Mouse (Mus musculus): ENCODE data around the gene Stip1.
A peak's percentile ranks its signal among the peaks of the same experiment; 100 is the strongest.
"Not testable (repeated sequence)": the region's sequence is repeated elsewhere in the genome, so short reads cannot be mapped to it uniquely, and the experiment has no call there.

Gene Stip1

GRCm38 (mm10) chr19:7062916-7063315, 23.1 kb upstream of the Stip1 start:
- no peak for DNase-seq

DNA sequence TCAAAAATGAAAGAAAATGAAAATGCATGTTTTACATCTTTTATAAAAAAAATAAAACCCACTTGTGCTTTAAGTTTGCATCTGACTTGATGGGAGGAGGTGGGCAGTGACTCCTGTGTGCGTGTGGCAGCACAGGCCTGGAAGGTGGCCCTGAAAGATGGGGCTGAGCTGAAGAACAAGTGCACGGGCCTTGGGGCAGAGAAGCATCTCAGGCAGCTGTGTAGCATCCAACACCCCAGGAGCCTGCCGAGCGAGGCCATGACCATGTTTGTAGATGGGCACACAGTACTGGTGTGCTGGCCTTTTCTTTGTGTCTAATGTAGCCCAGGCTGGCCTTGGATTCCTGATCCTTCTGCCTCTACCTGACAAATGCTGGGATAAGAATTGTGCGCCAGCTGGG, 22.3 kb upstream of the Stip1 start:
- DNase-seq, result no peak

DNA sequence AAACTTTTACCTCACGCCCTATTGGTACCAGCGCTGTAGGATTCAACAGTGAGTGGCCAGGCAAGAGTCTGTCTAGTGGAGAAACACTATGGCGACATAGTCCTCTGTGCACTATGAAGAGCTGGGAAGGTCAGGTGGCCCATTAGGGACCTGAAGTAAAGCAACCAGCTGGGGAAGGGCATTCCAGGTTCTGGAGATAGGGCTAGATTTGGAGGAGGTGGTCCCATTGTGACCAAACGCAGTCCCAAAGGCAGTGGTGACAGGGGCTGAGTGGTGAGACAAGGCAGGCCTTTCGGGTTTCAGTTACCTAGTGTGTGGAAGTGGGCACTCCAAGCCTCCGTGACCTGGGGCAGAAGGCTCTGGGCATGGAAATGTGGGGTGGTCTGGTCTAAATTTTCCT, 18.8 kb upstream of the Stip1 start:
- DNase-seq, result no peak

- DNase-seq, result peak; percentile 52
Measured at GRCm38 (mm10) chr19:7057722-7058207, 18.0 kb upstream of the Stip1 start.

DNA sequence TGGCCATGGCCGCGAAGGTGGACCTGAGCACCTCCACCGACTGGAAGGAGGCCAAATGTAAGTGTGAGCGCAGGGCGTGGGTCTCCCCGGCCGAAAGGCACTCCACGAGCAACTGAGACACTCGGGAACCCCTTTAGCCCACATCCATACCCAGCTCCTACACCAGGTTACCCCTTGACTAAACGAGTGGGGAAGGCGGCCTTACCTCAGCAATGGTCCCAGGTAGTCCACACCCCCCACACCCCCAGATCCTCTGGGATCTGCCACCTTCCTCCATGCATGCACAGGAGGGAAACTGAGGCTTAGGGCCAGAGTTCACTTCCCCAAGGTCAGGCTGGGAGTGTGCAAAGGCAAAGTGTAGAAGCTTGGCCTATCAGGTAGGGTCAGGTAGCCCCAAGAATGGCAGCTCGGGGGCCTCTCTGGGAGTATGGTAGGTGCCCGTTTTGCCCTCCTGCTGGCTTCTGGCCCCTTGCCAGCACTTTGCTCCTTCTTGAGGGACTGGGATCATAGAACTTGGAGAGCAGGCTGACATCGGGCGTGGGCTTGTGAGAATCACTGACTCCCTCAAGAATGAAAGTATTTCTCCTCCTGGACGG, 17.5 kb upstream of the Stip1 start:
- DNase-seq, result peak; percentile 53

- peak; percentile 85 for DNase-seq
Measured at GRCm38 (mm10) chr19:7056248-7057087, 16.7 kb upstream of the Stip1 start, which contains the start of gene Macrod1. Gene Macrod1 (plus strand): TSS chr19:7056810.

GRCm38 (mm10) chr19:7055173-7055572, 15.4 kb upstream of the Stip1 start:
- no peak for DNase-seq

GRCm38 (mm10) chr19:7054772-7055171, 15.0 kb upstream of the Stip1 start:
- no peak for DNase-seq

DNA sequence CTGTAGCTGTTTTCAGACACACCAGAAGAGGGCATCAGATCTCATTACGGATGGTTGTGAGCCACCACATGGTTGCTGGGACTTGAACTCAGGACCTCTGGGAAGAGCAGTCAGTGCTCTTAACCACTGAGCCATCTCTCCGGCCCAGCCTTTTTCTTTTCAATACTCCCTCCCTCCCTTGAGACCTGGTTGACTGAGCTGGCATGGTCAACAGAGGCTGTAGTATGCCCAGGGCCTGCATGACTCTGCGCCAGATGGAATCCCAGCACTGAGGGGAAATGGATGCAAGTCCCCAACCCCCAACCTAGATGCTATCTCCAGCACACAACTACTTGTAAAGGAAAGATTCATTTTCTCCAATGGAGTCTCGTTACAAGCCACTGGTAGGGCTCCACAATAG, 13.6 kb upstream of the Stip1 start:
- not testable (repeated sequence) for DNase-seq

- DNase-seq, result no peak
Measured at GRCm38 (mm10) chr19:7044706-7045105, 4.9 kb upstream of the Stip1 start.

GRCm38 (mm10) chr19:7044279-7044678, 4.5 kb upstream of the Stip1 start:
- DNase-seq, result no peak

DNA sequence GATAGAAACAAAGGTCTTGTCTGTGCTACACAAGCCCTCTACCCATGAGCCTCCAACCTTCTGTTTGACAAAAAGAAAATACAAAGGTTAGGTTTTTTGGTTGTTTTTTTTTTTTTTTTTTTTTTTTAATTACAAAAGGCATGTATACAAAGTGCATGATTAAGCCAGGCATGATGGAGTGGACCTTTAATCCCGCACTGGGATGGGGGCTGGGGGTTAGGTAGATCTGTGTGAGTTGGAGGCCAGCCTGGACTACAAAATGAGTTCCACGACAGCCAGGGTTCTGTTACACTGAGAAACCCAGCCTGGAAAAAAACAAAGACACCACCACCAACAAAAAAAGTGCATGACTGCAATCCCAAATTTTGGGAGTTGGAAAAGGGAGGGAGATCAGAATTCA, 1.4 kb upstream of the Stip1 start:
- no peak for DNase-seq

GRCm38 (mm10) chr19:7040637-7041130, 917 bp upstream of the Stip1 start:
- no peak for DNase-seq

- DNase-seq, result peak; percentile 71
Measured at GRCm38 (mm10) chr19:7039088-7039720, 563 bp downstream of the Stip1 start.

- DNase-seq, result no peak
Measured at GRCm38 (mm10) chr19:7034006-7034405, 5.8 kb downstream of the Stip1 start.

- DNase-seq, result peak; percentile 39
Measured at GRCm38 (mm10) chr19:7029531-7029930, 10.2 kb downstream of the Stip1 start.

DNA sequence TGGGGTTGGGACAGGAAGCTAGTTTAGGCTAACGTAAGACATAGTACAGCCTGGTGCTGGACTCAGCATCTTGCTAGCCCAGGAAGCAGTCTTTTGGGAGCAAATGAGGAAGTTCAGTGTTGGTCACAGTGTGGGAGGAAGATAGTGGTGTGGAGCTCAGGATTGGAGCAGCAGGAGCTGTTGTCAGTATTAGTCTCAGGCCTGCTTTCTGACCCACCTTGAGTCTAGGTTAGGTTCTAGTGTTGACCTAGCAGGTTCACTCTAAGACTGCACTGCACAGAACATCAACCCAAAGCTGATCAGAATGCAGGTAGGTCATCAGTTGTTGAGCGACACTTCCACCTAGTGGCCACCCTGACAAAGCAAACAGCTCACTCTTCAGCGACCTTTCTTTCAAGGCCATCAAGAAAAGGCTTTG, 19.5 kb downstream of the Stip1 start:
- no peak for DNase-seq

GRCm38 (mm10) chr19:7019191-7019590, 20.6 kb downstream of the Stip1 start, which contains the start of gene Fermt3:
Gene Fermt3 (minus strand): TSS chr19:7019469.
- peak; percentile 33 for DNase-seq

DNA sequence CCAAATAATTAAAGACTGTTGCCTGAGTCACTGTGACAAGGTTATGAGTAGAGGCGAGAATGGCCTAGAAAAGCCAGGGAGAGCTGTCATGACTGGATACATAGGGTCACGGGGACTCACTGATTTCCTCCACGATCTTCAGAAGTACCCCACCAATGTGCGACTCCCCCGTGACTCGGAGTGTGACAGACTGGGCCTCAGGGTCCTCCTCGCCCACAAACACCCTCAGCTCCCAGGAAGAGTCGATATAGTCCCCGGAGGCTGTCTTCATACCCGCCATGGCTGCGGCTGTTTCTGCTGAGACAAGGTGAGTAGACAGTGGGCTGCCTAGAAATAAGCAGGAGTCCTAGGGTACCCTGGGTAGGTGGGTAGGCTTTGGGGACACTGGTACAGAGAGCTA, 21.2 kb downstream of the Stip1 start:
- DNase-seq, result no peak

DNA sequence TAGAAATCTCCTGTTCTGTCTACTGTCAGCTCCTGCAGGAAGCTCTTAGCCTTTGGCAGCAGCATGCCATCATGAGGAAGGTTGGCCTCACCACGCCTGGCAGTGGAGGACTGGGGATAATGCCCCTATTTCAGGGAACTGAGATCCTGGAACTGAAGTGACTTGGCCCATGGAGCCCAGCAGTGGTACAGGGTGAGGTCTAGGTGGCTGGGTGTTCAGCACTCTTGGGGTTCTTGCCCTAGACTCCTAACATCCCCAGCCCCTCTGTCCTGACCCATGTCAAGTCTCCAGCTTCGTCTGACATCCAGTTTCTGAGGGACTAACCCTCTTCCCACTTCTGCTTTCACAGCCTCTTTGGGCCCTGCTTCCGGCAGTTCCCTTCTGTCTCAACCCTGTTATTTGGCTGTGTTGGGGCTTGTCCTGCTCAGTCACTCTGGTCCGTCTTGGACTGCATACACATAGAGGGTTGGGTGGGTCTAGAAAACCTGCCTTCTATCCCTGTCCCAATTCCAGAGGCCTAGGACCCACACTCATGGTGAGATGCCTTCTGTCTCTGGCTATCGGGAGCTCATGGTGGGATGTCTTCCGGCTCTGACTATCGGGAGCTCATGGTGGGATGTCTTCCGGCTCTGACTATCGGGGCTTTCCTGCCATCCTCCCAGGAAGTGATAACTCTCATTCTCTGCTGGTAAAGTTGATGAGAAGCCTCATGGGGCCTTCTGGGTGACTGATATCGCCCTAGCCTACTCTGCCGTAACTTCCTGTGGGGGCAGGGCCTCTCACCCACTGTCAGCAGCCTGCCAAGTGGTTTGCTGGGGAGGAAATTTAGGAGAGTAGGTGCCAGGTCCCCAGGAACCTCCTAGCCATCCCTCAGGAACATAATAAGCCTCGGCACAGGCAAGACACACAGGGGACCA, 22.0 kb downstream of the Stip1 start:
- no peak for DNase-seq

DNA sequence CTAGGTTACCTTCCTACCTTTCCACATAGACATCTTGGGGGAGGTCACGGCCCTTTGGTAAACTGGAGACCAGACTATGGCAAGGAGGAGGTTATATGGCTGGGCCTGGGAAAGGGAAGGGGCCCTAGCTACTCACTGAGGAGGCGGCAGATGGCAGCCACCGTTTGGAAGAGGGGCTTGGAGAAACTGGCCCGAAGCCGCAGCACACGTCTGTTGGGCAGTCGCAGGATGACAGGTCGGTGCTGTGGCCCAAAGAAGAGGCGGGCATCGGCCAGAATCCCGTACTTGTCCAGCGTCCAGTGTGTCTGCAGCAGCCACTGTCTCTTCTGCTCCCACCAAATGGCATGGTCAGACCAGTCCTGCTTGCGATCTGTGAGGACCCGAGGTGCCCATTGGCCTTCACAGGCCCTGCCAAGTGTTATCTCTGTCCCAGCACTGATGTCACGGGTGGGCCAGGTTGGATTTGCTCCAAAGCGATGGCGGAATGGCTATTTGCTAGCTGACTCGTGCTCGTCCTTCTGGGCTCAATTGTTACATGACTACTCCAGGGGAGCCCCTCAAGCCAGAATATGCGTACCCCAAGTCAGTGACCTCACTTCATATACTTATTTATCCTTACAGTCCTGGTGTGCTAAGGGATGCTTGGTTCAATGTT, 25.2 kb downstream of the Stip1 start:
- no peak for DNase-seq

DNA sequence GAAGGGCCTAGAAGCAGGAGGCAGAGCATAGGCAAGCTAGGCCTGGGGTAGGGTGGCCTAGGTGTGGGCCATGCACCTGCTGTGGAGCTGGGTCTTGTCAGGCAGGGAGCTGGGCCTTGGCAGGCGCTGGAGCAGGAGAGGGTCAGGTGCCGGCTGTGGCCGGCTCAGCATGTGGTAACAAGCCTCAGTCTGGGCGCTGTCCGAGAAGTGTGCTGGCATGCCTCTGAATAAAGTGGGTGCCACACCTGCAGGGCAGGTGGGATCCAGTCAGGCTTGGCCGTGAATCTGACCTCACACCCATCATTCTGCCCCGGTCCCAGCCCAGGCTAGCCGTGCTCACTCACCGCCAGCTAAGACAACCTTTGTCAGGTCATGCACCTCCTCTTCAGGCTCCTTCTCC, 25.8 kb downstream of the Stip1 start:
- DNase-seq, result no peak
